Mouse (Mus musculus) ES-Bruce4 (cell line): Measurements from ENCODE around the gene Bcl2a1c.
"Not testable (repeated sequence)": the region's sequence is repeated elsewhere in the genome, so short reads cannot be mapped to it uniquely, and the experiment has no call there.

Experiments used
- EP300 ChIP-seq: IDR thresholded peaks from 2 replicates; pipeline ENCODE4 v1.6.1; 2011; ENCODE audit warnings: low read depth, low read length; ENCODE audit not compliant: insufficient read depth
- POLR2A ChIP-seq: IDR thresholded peaks from one replicate; pipeline ENCODE4 v1.8.1; 2011; ENCODE audit warnings: low read length; ENCODE audit not compliant: insufficient read depth

GRCm38 (mm10) chr9:114329855-114330254, at the start of gene Bcl2a1c:
- not testable (repeated sequence) for TF ChIP-seq POLR2A, EP300
